Comparison of ENCODE assay signal across 30 mouse cellular contexts in genomic region chr5:131759432-131759831, GRCm38 (mm10).
DNase-seq lines count a peak whose midpoint lies in the region; ATAC-seq lines count a peak whose summit lies in the region.
"Had no signal": no experiment of that assay in that cellular context is flagged by ENCODE, and none has a peak within 500 bp of the region (broad histone marks: within the 10 kb centered on the region; RNA-seq: fewer than 3 reads in every experiment).

No protein-coding gene starts in this region.

- H3K36me3 ChIP-seq in forebrain, embryonic 12.5 days (replicated peaks): no peaks in the 10 kb centered on the region
- H3K36me3 ChIP-seq in forebrain, embryonic 10.5 days (replicated peaks): no peaks in the 10 kb centered on the region
- no peaks in the 10 kb centered on the region for H3K36me3 ChIP-seq in limb, embryonic 11.5 days (ENCODE audit: control insufficient read depth, insufficient read depth, low read length)
- no peaks in the 10 kb centered on the region for H3K36me3 ChIP-seq in limb, embryonic 10.5 days
- H3K36me3 ChIP-seq in hindbrain, embryonic 16.5 days (ENCODE audit: control insufficient read depth, insufficient read depth, low read length): no peaks in the 10 kb centered on the region
- H3K36me3 ChIP-seq: embryonic facial prominence, embryonic 15.5 days; G1E; limb, embryonic 15.5 days; neural tube, embryonic 12.5 days; stomach, embryonic 15.5 days had no signal

- intact Hi-C loops in heart, postnatal 36 days (cut with DNase I): no loop called here

- no peaks in the 10 kb centered on the region for H3K9me3 ChIP-seq in forebrain, embryonic 12.5 days
- H3K9me3 ChIP-seq in forebrain, embryonic 10.5 days: no peaks in the 10 kb centered on the region
- H3K9me3 ChIP-seq in limb, embryonic 11.5 days (ENCODE audit: control insufficient read depth, low read length): no peaks in the 10 kb centered on the region
- no peaks in the 10 kb centered on the region for H3K9me3 ChIP-seq in limb, embryonic 10.5 days (replicated peaks)
- H3K9me3 ChIP-seq in hindbrain, embryonic 16.5 days (ENCODE audit: control insufficient read depth, low read length): no peaks in the 10 kb centered on the region
- H3K9me3 ChIP-seq: embryonic facial prominence, embryonic 15.5 days; limb, embryonic 15.5 days; neural tube, embryonic 12.5 days; stomach, embryonic 15.5 days had no signal

- no peak for ATAC-seq in forebrain, embryonic 12.5 days (ENCODE audit: low FRiP score)
- peak; percentile 54; the same call in 1 of the 2 replicates for ATAC-seq in limb, embryonic 11.5 days (ENCODE audit: insufficient number of reproducible peaks, low FRiP score, low TSS enrichment, low read depth)
- peak; percentile 37; the same call in 1 of the 2 replicates for ATAC-seq in hindbrain, embryonic 16.5 days
- ATAC-seq: forebrain, embryonic 14.5 days; midbrain, embryonic 16.5 days had no signal

- H3K9ac ChIP-seq in forebrain, embryonic 12.5 days: no peak overlapping the region
- H3K9ac ChIP-seq in limb, embryonic 11.5 days (ENCODE audit: low read length): no peak overlapping the region
- H3K9ac ChIP-seq in hindbrain, embryonic 16.5 days (ENCODE audit: low read depth, low read length): no peak overlapping the region
- H3K9ac ChIP-seq: embryonic facial prominence, embryonic 15.5 days; limb, embryonic 15.5 days; liver, embryonic 14.5 days; neural tube, embryonic 12.5 days; stomach, embryonic 15.5 days had no signal

- 95% methylated on average over 13 of the region's 13 CpGs for WGBS in forebrain, embryonic 12.5 days
- WGBS in forebrain, embryonic 10.5 days: 95% methylated on average over 13 of the region's 13 CpGs
- 61% methylated on average over 13 of the region's 13 CpGs for WGBS in limb, embryonic 11.5 days
- 75% methylated on average over 13 of the region's 13 CpGs for WGBS in limb, embryonic 10.5 days
- WGBS in hindbrain, embryonic 16.5 days: 74% methylated on average over 13 of the region's 13 CpGs

- H3K4me2 ChIP-seq in forebrain, embryonic 12.5 days: no peak overlapping the region
- no peak overlapping the region for H3K4me2 ChIP-seq in limb, embryonic 11.5 days (ENCODE audit: low read depth, severe bottlenecking)
- no peak overlapping the region for H3K4me2 ChIP-seq in hindbrain, embryonic 16.5 days (ENCODE audit: low read length)
- H3K4me2 ChIP-seq: embryonic facial prominence, embryonic 15.5 days; heart, embryonic 11.5 days; limb, embryonic 15.5 days; midbrain, embryonic 11.5 days; neural tube, embryonic 12.5 days; stomach, embryonic 15.5 days had no signal

- no peaks in the 10 kb centered on the region for H3K4me1 ChIP-seq in forebrain, embryonic 12.5 days
- H3K4me1 ChIP-seq in forebrain, embryonic 10.5 days: no peaks in the 10 kb centered on the region
- 0 out of 2 replicates have a peak, but pooled peaks cover 5% of the 10 kb centered on the region for H3K4me1 ChIP-seq in limb, embryonic 11.5 days (ENCODE audit: control insufficient read depth, insufficient read depth, low read length)
- H3K4me1 ChIP-seq in limb, embryonic 10.5 days: peaks cover 12% of the 10 kb centered on the region
- no peaks in the 10 kb centered on the region for H3K4me1 ChIP-seq in hindbrain, embryonic 16.5 days (ENCODE audit: control insufficient read depth, insufficient read depth, low read depth, low read length)
- H3K4me1 ChIP-seq: embryonic facial prominence, embryonic 15.5 days; stomach, embryonic 15.5 days had no signal

- no peaks in the 10 kb centered on the region for H3K27me3 ChIP-seq in forebrain, embryonic 12.5 days
- peaks cover 6% of the 10 kb centered on the region for H3K27me3 ChIP-seq in forebrain, embryonic 10.5 days (ENCODE audit: poor library complexity, severe bottlenecking)
- H3K27me3 ChIP-seq in limb, embryonic 11.5 days (ENCODE audit: control insufficient read depth, insufficient read depth, low read length): no peaks in the 10 kb centered on the region
- H3K27me3 ChIP-seq in limb, embryonic 10.5 days (ENCODE audit: low read depth, poor library complexity, severe bottlenecking): peaks cover 5% of the 10 kb centered on the region; the same call in 1 of the 2 replicates
- no peaks in the 10 kb centered on the region for H3K27me3 ChIP-seq in hindbrain, embryonic 16.5 days (replicated peaks; ENCODE audit: control insufficient read depth, insufficient read depth, low read length)
- H3K27me3 ChIP-seq: embryonic facial prominence, embryonic 15.5 days; limb, embryonic 15.5 days; neural tube, embryonic 12.5 days; stomach, embryonic 15.5 days had no signal

- DNase-seq in forebrain, embryonic 10.5 days (ENCODE audit: extremely low spot score, low spot score): no peak
- peak; percentile 57 for DNase-seq in limb, embryonic 11.5 days (ENCODE audit: low spot score)
- no peak for DNase-seq in limb, embryonic 10.5 days (ENCODE audit: low spot score)
- DNase-seq in retina, postnatal 1 day: peak; percentile 48
- no peak for DNase-seq in cerebellum, adult 9-11 months
- no peak for DNase-seq in heart, postnatal 36 days
- DNase-seq: adrenal gland, adult 8-10 months; cerebellum, adult 2 months; cerebellum, postnatal 25 days; gastrocnemius, postnatal 25 days; heart, postnatal 4 days; kidney, adult 18-20 months; kidney, postnatal 4 days; layer of hippocampus, postnatal 36 days; lung, adult 2 months; lung, postnatal 10 days; right cerebral cortex, postnatal 14 days had no signal

- H3K4me3 ChIP-seq in forebrain, embryonic 12.5 days (replicated peaks): no peak overlapping the region
- H3K4me3 ChIP-seq in forebrain, embryonic 10.5 days: no peak overlapping the region
- no peak overlapping the region for H3K4me3 ChIP-seq in limb, embryonic 11.5 days (ENCODE audit: low read depth, low read length)
- no peak overlapping the region for H3K4me3 ChIP-seq in limb, embryonic 10.5 days
- H3K4me3 ChIP-seq in hindbrain, embryonic 16.5 days (ENCODE audit: low read length): no peak overlapping the region
- H3K4me3 ChIP-seq: embryonic facial prominence, embryonic 15.5 days; limb, embryonic 15.5 days; neural tube, embryonic 12.5 days; stomach, embryonic 15.5 days had no signal

- H3K27ac ChIP-seq in forebrain, embryonic 12.5 days: peak overlapping the region; percentile 1; the same call in 1 of the 2 replicates
- H3K27ac ChIP-seq in forebrain, embryonic 10.5 days: no peak overlapping the region
- H3K27ac ChIP-seq in limb, embryonic 11.5 days (replicated peaks; ENCODE audit: low read depth, low read length): no peak overlapping the region
- no peak overlapping the region for H3K27ac ChIP-seq in limb, embryonic 10.5 days
- H3K27ac ChIP-seq in hindbrain, embryonic 16.5 days (ENCODE audit: low read depth, low read length): no peak overlapping the region
- H3K27ac ChIP-seq: embryonic facial prominence, embryonic 15.5 days; kidney, postnatal 0 days; limb, embryonic 15.5 days; liver, embryonic 14.5 days; neural tube, embryonic 12.5 days; stomach, embryonic 15.5 days had no signal

Comparison
In these comparisons a context has a peak if more than half of its experiments do, and no peak if none do; other contexts are left out.
1. DNase-seq: peak in limb, embryonic 11.5 days (single experiment) and retina, postnatal 1 day (single experiment); none in forebrain, embryonic 10.5 days (single experiment), limb, embryonic 10.5 days (single experiment), cerebellum, adult 9-11 months (single experiment) and heart, postnatal 36 days (0 of 2).